Mouse (Mus musculus): Measurements from ENCODE around the gene Grm8.
A peak's percentile ranks its signal among the peaks of the same experiment; 100 is the strongest.
"Not testable (repeated sequence)": the region's sequence is repeated elsewhere in the genome, so short reads cannot be mapped to it uniquely, and the experiment has no call there.

Gene Grm8

DNA sequence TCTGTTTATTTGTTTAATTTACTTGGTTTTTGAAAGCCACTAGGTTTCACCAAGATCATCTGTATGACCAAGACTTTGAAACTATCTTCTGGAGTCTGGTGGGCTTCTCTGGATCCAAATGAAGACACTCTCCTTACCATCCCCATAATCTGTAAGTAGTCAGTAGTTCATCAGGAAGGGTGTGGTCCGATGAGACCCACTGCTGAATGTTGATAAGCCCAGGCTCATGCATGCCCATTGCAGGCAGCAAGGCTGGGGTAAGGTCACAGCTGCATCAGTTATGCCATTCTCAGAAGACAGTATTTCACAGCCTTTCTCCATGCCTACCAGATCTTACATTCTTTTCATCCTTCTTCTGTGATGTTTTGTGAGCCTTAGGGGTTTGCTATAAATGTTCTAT lies 247.1 kb downstream of the Grm8 start:
- no peak for DNase-seq (ENCODE audit: low spot score in 2 of 2)

DNA sequence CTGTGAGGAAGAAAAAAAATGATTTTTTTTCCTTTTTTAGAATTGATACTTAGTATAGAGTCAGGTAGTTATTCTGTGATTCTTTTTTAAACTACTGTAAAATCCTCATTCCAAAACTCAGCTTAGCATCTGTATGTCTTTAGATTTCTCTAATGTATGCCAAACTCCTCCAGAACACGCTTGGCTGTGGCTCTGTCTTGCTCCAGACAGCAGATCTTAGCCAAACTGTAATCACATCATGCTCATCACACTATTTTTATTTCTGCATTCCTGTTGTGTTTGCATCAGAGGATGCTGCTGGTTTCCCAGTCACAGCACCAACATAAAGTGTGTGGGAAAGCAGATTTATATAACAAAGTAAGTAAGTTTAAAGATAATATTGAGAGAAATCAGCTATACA lies 249.2 kb downstream of the Grm8 start:
- no peak for DNase-seq (ENCODE audit: low spot score in 2 of 2)

DNA sequence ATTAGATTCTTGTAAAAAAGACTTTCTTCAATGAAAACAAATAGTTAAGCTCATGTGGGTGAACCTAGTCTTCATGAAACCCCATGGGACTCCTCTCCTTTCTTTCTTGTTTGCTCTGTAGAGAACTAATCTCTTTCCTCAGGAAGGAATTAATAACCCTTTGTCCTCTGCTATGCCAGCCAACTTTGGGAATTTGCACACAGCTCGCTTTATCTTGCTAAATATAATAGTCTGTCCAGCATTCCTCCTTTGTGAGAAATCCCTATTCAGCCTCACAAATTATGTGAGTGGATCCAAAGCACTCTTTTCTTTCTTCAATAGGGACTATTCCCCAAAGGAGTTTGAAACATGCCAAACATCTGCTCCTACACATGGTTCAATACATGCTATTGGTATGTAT lies 285.3 kb downstream of the Grm8 start:
- no peak for DNase-seq (ENCODE audit: low spot score in 2 of 2)

DNA sequence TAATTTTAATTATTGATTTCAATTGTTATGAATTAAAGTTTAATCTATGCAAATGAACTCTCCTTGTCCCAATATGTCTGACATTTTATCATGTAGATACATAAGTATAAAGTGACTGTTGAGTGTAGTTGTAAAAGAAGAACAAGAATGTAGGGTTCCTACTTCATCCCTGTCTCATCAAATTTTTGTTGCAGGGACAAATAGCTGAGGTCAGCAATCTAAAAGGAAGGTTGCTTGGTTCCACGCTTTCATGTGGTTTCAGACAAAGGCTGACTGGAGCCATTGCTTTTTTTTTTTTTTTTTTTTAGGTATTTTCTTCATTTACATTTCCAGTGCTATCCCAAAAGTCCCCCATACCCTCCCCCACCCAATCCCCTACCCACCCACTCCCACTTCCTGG lies 298.8 kb downstream of the Grm8 start:
- no peak for DNase-seq (ENCODE audit: low spot score in 2 of 2)

DNA sequence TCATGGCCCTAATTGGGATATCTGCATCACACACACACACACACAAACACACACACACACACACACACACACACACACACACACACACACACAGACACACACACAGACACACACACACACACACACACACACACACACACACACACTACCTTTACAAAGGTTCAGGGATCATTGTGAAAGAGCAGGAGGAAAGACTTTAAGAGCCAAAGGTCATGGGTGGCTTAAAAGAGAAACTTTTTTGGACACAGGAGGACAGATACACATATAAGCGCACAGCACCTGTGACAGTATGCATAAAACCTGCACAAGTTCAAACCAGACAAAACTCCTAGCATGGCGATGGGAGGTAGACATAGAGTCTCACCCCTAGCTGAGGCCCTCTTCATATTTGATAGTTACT lies 315.2 kb downstream of the Grm8 start:
- DNase-seq (ENCODE audit: low spot score in 2 of 2): not testable (repeated sequence)

DNA sequence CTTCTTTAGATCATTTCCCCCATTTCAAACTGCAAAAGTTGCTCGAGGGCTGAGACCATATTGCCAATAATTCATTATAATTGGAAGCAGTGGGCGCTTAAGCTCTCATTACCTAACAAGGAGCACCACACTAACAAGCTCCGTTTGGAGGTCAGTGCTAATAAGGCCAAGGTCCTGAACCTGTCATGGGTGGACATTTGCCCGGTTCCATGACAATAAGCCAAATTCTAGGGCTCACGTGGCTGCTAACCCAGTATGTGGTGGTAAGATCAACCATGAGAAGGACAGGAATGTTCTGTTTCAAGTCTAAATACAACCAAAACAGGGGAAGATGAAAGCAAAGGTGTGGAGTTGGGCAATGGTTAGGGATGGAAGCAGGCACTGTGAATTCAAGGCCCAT lies 322.2 kb downstream of the Grm8 start:
- no peak for DNase-seq (ENCODE audit: low spot score in 2 of 2)

DNA sequence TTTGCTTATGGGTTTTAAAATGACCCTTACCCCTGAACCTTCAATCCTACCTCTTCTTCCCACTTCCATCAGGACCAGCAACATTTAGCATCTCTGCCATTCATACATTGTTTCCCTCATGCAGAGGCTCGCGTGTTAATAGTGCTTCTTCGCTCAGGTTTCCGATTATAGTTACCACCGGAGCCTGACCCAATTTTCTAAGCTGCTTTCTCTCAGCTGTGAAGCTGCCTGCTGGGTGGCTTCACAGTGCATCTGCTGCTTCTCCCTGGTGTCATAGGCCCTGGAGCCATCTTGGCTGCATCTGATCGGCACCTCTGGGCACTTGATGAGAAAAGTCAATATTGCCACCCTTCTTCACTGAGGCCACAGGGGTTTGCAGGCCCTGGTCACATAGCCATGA lies 325.0 kb downstream of the Grm8 start:
- DNase-seq (ENCODE audit: low spot score in 2 of 2): no peak

DNA sequence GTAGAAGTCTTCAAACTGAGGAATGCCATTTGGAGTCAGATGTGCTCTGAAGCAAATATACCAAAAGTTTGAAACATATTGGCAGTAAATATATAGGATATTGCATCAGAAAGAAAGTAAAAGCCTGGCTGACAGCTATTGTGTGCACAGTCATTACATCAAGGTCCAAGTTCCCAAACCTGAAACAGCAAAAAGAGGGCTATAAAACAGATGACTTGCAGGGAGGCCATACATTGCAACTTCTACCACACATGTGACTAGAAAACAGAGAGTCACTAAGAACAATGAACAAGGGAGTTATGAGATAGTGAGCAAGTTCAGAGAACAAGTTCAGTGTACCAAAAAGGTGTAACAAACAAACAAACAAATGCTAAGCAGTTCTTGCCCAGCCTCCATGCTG lies 328.2 kb downstream of the Grm8 start:
- DNase-seq (ENCODE audit: low spot score in 2 of 2): no peak

DNA sequence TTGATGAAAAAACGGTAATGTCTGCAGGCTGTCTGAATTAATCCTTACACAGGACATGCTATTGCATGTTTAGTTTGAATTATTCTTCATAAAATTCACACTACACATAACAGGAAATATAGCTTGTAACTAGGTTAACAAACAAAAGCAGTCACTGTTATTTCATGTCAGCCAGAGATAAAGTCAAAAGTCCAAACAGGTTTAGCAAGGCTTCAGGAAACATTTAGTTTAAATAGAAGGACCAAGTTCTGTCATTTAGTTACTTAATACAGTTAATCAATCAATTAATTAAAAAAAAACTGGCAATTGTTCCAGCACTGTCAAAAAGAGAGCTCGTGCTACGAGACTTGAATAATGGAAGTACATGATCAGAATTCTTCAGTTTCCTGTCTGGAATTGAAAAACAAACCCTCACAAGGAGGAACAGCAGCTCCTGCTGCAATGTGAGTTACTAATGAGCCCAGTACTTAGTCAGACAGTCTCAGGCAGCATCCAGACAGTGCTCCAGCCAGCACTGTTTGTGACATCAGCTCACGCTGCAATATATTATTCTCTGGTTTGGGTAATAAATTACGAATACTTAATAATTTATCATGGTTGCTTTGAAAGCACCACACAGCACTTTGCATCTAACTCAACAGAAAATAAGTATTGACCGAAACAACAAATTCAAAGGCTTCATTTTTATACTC lies 334.0 kb downstream of the Grm8 start:
- DNase-seq (ENCODE audit: low spot score in 2 of 2): no peak

DNA sequence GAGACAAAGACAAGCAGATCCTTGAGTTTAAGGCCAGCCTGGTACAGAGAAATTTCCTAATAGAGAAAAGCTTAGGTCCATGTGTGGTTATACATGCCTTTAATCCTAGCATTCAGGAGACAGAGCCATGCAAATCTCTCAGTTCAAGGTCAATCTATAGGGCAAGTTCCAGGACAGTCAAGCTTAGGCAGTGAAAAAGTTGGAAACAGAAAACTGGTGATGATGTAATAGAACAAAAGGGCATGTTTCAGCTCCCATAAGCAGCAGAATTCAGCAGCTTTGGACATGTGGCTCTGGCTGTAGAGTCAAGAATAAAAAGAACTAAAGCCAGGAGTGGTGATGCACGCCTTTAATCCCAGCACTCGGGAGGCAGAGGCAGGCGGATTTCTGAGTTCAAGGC lies 336.2 kb downstream of the Grm8 start:
- DNase-seq (ENCODE audit: low spot score in 2 of 2): no peak

DNA sequence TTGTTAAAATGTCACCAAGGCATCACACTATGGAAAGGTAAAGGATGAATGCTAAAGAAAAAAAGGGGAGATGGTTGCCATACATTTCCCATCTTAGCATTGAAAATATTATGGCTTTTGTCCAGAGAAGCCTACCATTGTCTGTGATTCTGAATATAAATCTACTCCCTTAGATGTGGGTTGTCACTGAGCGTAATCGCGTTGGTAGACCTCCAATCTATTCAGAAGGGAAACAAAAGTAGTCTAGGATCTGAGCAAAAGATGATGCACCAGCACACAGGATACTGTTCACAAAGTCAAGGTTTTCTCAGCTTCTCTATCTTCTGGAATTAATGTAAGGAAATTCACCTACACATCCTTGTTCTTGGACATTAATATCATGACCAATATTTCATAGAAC lies 345.4 kb downstream of the Grm8 start:
- DNase-seq (ENCODE audit: low spot score in 2 of 2): no peak

DNA sequence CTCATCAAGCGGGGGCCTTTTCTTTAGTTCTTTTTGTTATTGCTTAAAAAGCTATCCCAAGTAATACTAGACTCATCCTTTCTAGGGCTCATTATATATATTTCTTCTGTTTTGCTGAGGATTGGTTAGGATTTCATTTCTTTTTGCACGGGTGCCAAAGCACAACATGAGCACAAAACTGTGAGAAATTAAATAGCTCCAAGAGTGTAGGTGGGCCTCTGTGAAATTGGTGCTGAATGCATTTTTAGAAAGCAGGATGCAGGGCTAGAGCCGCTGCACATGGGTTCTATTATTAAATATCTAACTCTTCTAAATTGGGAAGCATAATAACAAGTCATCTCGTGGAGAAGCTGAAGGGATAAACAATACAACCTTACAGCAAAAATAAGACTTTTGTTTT lies 345.8 kb downstream of the Grm8 start:
- no peak for DNase-seq (ENCODE audit: low spot score in 2 of 2)

DNA sequence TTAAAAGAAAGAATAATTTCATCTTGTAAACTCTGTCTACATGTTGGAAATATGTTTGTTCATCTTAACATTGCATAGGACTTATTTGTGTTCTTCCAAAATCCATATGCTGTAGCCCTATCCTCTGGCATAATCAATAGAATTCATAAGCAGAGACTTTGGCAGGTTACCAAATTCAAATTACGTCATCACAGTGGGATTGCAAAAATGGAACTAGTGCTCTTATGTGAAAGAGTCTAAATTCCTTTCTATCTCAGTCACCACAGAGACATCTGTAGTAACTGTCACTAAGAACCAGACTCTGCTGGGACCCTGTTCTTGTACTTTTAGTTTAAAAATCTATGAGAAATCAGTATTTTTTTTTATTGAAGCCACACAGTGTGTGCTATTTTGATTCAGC lies 352.7 kb downstream of the Grm8 start:
- DNase-seq (ENCODE audit: low spot score in 2 of 2): no peak

DNA sequence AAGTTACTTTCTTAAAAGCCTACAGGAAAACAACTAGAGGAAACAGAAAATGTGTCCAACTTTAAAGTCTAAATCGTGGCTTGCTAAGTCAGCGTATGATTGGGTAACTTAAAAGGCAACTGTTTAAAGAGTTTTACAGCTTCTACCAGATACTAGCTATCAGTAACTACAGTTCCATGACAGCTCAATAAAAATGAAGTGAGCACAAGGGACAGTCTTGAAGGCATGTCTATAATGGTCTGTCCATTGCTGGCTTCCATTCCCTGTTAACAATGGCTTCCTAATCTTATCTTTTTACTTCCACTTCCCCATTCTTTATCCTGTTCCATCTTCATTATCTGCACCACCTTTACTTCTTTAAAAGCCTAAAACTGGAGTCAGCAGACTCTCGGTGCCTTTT lies 353.6 kb downstream of the Grm8 start:
- no peak for DNase-seq (ENCODE audit: low spot score in 2 of 2)

DNA sequence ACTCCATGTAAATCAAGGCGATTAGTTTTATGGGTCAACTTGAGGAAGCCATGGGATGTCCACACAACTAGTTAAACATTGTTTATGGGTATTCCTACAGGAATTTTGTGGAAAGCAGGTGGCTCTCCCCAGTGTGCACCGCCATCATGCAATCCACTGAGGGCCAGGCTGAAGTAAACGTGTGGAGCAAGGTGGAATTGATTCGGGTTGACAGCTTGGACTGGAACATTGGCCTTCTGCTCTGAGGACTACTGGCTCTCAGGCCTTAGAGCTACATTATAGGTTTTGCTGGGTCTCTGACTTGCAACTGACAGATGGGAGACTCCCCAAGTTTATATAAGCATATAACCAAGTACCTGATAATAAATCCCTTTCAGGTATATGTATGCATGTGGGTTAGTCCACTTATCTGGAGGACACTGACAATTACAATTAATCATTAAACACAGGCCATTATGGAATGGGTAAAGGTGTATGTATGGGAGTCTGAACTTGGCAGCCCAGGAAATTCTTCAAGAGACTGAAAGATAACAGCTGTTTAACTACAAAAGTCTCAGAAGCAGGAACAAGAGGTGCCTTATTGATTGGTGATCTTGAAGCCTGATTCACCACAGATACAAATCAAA lies 359.2 kb downstream of the Grm8 start:
- no peak for DNase-seq (ENCODE audit: low spot score in 2 of 2)

DNA sequence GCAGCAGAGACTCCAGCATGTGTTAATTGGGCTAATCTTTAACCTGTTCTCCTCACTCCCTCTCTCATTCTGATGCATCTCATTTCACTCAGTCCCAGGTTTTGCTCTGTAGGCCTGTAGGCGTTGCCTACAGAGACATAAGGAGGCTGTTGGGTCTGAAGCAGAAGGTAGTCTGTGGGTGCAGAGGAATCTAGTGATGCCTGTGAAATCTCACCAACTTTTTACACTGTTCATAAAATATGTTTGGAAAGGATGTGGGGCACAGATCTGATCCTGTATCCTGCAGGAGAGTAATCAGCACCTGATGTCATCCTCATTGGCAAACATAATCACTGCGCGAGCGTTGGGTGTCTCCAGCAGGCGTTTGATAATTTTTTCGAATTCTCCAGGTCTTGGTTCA lies 372.9 kb downstream of the Grm8 start:
- no peak for DNase-seq (ENCODE audit: low spot score in 2 of 2)

DNA sequence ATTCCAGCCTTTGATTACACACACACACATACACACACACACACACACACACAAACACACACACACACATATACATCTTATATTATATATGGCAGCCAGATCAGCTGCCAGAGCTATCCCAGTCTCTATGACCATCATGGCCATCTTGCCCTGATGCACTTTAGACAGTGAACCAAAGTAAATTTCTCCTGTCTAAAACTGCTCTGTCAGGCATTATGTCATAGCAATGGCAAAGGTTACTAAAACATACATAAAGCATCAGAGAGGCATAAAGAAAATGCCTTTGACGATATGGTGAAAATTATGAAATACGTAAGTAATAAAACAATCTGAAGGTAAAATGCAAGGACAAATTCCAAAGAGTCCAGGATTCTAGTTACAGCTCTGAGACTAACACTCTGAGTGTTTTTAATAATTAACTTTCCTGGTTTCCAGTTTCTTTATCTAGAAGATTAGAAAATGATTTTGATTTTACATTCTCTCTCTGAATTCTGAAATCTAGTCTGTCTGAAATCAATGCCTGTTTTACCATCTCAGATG lies 381.6 kb downstream of the Grm8 start:
- DNase-seq (ENCODE audit: low spot score in 2 of 2): no peak

DNA sequence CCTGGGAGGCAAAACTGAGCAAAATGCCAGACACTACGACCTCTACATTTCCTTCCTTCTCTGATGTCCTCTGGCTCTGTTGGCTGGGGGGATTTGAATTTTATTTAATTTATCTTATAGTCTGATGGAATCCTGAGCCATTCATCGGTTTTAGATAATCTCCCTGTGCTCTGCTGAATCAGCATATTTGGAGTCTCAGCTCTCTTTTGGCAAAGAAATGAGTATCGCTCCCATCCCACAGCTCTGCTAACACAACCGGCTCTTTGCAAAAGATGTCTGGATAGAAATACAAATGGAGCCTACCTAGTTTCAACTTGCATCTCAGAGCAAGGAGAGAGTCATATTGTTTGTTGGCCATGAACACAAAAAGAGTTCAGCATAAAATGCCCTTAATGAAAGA lies 388.5 kb downstream of the Grm8 start:
- no peak for DNase-seq (ENCODE audit: low spot score in 2 of 2)

DNA sequence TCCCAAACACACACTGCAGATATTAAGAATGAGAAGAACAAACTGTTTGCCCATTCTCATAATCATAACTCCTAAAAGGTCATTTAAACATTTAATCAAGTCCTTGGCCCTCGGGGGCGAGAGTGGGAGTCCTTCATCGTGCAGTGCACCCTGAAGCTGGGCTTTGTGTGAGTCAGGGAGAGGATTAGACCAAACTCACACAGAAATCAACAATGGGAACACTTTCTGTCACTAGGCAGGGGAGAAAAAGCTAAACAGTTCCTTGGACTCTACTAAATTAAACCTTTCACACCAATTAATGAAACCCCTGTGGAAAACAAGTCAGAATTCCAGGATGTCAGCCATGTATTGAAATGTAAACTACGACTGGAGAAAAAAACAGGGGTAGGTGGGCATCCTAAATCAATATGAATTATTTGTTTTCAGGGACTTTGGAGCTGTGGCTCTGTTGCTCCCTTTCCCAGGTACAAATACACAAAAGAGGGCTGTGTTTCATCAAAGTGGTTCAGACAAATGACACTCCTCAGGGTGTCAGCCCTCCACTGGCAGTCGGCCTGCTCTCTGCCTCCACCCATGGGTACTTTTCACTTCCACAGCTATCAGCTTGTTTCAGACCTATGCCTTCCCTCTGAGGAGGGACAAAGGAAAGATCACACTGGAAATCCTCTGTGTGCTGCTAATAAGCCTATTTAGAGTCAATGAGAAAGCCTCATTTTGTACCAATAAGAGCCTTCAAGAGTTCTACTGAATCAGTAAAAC lies 389.1 kb downstream of the Grm8 start:
- no peak for DNase-seq (ENCODE audit: low spot score in 2 of 2)

DNA sequence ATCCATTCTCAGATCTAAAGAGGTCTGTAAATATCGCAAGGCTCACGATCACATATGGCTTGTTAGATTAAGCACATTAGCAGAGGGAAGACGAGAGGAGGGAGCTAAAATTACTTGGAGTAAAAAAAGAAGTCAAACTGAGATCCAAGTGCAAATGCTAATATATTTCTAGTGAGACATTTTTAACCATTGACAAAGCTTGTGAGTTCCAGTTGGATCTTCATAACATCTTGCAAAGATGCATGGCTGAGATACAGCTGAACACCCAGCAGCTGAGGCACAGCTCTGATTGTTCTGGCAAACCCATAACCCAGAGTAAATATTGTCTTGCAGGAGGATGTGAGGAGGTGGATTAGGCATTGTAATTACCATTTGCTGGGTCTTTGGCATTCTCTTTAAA lies 445.6 kb downstream of the Grm8 start:
- DNase-seq (ENCODE audit: low spot score in 2 of 2): no peak

DNA sequence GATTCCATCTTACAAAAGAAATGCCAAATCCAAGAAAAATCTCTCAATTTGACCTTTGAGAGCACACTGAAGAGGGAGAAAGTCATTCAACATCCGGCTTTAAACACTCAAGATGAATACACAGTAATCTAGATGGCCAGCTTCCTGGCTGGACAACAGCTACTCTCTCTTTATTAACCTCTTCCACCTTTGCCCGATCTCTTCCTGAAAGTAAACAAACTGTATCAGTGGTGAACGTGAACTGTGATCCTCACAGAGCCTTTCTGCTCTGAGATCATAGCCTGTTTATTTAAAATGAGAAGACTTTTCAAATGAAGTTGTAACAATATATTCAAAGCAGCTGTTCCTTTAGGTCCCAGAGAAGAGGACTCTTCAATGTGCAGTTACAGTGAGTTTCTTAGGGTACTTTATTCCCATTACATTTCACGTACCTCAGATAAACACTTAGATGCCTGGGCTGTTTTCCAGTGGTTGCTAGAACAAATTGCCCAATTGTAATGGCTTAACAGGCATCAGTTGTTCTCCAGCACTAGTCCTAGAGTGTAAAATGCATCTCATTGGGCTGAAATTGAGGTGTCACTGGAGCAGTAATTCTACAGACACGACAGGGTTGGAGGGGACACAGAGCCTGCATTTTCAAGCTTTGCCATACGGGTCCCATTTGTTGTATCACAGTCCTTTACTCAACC lies 473.1 kb downstream of the Grm8 start:
- DNase-seq (ENCODE audit: low spot score in 2 of 2): no peak

DNA sequence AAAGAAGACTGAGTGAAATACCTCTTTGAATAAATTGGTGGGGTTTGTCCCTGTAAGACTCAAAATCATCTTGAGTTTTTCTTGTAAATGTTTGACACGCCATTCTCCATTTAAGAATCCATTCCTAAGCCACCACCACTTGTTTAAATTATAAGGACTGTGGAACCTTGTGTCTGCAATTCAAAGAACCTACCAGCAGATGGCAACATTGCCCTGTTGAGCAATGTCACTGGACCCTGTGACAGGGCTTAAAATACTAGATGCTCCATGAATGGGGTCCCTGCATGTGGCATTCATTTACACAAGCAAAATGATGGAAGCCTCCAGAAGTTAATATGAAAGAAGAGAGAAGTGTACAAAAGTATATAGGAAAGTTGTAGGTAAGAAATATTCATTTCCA lies 477.5 kb downstream of the Grm8 start:
- peak in 1 of 2 experiments; percentile 55 for DNase-seq (ENCODE audit: low spot score in 2 of 2)
